Mouse (Mus musculus) urinary bladder, postnatal 36 days (tissue): ENCODE measurements around the gene Larp4b.
"Not testable (repeated sequence)": the region's sequence is repeated elsewhere in the genome, so short reads cannot be mapped to it uniquely, and the experiment has no call there.

Experiments
- DNase-seq, 2 experiments: peaks; one replicate each; pipeline ENCODE4 v3.0.0; 2022; ENCODE audit warnings: low spot score in 2 of 2, mixed read lengths in 1 of 2

Larp4b gene

DNA sequence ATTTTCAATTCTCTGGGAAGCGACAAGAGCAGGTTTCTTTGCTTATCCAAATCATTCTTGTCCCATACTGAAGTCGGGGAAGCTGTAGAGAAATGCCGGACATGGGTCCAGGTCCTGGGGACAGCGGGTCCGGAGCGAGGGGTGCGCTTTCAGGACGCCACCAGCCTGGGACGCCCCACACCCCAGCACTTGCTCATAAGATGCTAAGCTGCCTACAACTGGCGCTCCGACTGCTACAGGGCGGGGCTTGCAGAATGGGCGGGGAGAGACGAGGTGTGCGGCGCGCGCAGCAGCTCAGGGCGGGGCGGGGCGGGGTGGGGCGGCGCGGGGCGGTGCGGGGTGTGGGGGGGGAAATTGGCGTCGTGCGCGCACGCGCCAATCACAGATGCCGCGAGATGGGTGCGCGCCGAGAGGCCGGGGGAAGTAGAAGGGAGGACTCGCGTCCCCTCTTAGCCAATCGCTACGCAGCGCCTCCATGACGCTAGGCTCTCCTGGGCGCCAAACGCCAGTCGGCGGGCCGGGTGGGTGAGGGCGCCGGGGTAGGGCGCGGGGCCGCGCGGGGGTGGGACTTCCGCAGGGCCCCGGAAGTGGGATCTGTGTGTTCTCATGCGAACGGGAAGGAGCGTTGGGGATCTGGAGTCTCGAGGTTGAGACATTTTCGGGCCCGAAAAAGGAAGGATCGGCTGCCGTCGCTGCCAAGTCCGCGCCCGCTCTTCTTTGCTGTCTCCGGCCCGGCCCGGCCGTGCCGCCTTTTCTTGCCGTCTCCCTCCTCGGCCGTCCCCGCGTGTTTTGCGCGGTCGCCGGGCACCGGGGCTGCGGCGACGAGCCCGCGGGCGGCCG lies at the start of gene Larp4b:
TSS of gene Larp4b (plus strand) at position 566 of the 840 bp plus-strand sequence.
- DNase-seq: peak; percentile 89 to 97

DNA sequence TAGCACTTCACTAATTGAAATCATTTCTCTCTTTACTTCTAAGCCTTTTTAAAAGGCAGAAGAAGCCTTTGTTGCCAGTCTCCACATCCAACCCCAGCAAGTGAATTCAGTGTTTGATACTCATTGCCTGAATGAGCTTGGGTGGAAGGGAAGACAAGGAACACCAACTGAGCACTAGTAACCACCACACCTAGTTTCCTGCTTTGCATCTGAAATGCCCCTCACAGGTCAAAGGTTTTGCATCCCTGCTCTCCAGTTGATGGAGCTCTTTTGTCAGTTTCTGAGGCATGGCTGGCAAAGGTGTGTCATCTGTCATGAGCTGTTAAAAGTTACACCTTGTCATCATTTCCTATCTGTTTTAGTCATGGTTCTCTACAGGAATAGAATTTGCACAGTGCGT lies 49.0 kb upstream of the Larp4b start:
- no peak for DNase-seq

DNA sequence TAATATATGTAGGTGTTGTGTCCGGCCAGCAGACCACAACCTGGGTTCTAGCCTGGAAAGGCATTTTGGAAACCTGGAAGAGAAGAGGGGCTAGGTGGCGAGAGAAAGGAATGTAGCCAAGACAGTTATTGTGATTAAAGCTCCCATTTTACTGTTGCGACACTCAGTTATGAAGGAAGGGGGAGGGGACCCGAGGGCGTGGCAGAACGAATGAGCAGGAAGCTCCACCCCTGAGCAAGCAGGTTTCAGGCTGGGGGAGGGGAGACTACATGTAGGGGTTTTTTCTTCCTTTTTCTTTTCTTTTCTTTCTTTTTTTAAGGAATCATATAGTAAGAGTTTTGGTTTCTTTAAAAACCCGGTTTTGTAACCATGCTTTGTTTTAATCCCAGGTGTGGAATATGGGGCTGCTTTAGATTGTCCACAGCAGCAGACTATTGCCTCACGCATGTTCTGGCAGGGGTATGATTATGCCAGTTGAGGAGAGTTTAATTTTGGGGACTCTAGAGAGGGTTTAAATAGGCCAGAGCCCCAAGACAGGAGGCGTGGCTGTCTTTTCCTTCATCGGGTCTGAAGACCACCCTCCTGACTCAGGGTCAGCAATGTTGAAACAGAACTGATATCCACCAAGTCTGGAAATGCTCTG lies 41.5 kb upstream of the Larp4b start:
- not testable (repeated sequence) for DNase-seq

DNA sequence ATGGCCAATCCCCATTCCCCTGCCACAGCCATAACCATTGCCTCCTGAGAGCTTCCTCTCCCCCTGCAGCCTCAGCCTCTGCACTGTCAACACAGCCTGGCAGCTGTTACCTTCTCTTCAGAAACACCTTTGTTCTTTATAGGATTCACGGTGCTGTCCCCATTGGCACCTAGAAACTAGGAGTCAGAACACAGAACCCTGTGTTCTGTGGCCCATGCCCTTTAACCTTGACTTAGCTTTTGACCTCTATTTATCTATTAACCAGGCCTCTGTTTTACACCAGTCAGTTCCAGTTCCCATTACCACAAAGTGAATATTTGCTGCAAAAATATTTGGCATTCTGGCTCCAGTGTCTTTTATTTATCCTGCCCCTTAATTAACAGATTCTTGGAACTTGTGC lies 36.4 kb upstream of the Larp4b start:
- DNase-seq: no peak

DNA sequence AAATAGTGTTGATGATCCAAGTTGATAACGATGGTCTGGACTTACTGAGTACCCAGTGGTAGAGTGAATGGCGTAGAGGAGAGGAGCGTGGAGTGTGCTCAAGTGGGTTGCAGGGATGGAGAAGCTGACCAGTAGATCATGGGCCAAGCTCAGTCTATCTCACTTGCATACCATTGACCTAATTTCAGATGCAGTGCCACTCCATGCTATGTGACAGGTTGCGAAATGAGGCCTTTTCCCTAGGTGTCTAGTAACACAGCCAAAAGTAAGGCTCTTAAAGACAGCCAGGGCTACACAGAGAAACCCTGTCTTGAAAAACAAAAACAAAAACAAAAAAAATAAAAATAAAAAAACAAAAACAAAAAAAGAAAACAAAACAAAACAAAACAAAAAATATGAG lies 35.0 kb upstream of the Larp4b start:
- no peak for DNase-seq

DNA sequence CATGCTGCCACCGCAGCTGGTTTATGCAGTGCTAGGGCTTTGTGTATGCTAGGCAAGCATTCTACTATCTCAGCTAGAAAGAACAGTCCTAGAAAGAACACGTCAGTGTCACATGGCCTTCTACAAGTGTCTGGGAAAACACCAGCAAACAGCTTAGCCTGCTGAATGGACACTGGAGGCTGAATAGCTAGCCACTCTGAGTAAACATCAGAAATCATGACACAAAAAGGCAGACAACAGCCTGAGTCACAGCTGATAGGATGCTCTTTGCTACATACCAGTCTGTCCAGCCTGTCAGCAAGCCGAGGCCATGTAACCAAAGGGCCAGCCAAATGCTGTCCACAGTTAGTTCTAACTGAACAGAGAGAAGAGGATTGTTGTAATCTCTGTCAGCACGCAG lies 32.3 kb upstream of the Larp4b start:
- DNase-seq: no peak

DNA sequence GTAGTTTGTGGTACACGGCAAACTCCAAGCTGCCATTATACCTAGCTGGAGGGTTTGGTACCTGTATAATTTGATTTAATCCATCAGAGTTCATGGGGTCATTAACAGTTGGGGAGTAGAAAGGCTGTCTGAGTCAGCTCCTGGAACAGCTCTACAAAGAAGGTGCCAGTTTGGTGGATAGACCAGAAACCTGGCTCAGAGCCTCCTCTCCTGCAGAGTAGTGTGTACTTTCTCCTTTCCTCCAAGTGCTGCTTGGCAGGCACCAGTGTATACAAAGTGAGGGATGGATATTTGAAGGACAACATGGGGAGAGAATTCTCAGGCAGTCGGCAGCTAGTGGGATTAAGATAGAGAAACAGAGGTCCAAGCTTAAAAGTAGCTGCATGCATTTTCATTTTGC lies 29.5 kb upstream of the Larp4b start:
- DNase-seq: no peak

DNA sequence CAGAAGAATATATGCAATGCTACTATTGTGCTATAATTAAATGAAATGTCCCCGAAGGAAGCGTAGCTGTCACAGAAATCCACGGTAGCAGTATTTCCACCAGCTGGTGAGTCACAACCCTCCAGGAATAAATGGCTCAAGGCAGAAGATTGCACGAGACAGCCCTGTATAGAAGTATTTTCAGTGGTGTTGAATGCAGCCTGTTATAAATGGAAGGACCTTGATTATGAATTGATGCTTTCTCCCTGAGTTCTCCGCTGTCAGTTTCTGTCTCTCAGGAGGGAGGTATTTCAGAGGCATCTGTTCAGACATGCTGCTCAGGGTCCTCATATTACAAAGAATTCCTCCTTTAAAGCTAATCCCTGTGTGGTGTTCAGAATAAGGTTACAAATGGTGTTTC lies 27.6 kb upstream of the Larp4b start:
- DNase-seq: no peak

DNA sequence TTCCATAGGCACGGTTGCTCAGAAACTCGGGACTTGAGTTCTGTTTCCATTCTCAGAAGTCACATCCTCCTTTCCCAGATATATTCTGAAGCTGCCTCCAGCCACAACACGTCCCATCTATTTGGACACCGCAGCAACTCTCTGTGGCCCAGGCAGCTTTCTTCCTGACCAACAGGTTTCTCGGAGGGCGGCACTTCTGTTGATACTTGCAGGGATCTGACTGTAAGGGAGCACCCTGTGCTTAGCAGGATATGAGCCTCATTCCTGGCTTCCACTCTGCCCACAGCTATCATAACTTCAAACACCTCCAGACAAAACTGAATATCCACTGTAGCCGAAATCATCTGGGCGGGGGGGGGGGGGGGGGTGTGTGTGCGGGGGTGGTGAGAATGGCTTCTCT lies 22.7 kb upstream of the Larp4b start:
- peak; percentile 50 to 58 for DNase-seq

DNA sequence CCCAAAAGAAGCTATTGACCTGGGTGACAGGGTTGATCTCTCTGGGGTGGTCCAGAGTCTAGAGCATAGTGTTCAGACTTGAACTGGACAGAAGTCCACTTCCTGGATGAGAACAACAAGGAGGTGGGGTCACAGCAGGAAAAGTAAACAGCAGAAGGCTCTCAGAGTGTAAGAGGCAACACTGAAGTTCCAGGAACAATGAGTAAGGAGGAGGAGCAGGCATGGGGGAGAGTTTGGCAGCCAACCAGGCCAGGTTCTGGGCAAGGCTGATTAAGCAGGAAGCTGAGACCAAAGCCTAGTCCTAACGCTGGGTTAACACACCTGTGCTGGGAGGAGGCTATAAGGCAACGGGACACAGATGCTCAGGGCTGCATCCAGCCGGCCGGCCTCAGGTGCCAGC lies 19.9 kb upstream of the Larp4b start:
- DNase-seq: peak in 1 of 2 experiments; percentile 7

DNA sequence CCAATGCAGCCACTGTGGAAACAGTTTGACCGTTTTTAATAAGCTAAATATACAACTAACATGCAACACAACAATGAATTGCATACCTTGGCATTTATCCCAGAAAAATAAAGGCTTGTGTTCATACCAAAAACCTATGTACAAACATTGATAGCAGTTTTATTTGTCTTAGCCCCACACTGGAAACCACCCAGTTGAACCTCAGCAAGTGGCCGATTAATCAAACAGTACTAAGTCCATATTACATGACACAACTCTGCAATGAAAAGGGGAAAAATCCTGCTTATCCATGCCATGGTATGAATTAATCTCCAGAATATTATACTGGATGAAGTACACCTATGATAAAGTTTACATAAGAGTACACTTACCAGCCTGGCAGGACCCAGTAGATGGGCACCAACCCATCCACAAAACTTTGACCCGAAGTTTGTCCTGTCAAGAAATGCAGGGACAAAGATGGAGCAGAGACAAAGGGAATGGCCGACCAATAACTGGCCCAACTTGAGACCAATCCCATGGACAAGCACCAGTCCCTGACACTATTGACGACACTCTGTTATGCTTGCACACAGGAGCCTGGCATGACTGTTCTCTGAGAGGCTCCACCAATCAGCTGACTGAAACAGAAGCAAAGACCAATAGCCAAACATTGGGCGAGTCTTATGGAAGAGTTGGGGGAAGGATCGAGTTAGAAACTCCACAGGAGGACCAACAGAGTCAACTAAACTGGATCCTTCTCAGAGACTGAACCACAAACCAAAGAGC lies 17.7 kb upstream of the Larp4b start:
- DNase-seq: no peak

DNA sequence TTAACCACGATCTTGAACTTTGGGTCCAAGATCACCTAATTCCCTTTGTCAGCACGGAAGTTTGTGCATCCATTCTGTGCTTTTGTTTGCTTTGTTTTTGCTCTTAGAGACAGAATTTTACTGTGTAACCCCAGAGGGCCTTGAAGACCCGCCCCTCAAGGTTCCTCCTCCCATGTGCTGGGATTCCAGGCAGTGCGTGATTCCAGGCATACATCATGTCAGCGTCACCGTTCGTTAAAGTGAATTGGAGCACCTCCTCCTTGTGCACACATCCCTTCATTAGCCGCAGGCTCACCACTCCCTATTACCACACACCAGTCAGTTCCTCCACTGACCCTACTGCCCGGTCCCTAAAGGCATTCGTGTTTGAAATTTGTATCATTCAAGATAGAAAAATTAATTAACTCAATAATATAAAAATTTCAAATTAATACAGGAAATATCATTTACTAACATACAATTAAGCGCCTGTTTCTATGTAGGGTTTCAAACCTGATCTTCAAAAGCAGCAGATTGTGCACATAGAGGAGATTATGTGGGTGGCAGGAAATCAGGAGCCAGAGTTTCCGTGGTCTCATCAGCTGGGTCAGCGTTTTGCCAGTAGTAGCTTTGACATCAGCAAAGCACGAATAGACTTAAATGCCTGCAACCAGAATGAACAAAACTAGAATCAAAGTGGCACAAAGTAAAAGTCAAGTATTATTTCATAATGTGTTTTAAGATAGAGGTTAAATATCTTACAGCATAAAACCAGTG lies 11.4 kb upstream of the Larp4b start:
- DNase-seq: no peak

DNA sequence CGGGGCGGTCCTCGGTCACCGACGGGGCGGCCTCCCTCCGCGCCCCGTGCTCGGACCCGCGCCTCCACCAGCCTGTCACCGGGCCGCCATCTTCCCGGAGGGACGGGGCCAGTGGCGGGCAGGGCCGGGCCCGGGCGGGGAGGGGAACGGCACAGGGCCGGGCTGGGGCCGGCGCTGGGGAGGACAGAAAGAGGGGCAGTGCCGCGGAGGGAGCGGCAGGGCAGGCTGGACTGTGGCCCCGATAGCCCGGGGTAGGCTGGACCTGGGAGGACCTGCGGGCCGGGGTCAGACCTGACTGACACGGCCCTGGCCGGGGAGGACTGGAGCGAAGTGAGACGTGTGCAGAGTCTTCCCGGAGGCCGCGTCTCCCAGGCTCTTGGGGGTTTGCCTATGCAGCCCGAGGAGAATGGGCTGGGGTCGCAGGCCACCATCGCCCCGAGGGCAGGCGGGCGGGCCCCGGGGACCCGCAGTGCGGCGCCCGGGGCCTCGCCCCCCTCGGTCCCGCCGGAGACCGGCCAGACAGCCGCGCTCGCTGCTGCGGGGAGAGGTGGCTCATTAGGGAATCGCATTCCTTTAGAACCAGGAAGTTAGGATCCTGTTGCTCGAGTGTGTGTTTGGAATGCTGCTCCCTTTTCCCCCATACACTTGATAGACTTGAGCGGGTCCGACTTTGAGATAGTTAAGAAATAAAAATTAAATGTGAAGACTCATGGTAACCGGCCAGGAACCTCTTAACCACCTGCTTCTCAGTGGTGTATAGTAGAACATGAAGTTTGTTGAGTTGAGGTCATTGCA lies 702 bp downstream of the Larp4b start:
- peak in 1 of 2 experiments; percentile 28 for DNase-seq

DNA sequence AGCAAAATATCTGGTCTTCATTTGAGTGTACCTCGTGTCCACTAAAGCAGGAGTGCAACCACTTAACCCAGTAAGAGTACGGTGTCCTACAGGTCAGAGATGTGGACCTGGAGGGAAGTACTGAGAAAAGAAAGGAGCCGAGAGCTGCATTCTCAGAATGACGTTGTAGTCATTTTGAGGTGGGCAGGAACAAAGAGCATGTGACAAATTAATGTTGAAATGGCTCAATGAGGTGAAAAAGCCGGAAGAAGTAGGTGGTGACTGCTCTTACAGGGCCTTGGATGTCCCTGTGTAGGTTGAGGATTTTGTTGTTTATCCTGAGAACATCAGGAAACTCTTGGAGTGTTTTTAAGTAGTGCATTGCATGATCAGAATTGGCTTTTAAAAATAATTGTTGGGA lies 5.6 kb downstream of the Larp4b start:
- DNase-seq: no peak

DNA sequence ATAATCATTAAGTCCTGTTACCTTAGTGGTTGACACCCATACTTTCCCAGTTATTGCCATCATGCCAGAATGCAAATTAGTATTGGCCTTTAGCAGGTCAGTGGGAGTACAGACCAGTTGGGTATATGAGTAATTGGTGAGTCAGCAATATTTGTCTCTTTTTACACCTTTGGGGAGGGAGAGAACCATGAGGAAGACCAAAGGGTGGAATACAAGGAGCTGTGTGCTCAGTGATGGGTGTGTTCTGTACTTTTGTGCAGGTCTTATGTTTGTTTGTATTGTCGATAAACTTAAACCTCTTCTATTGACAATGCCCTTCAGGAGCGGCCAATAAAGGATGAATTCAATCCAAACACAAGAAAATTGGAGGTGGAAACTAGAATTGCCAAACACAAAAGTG lies 6.8 kb downstream of the Larp4b start:
- no peak for DNase-seq

DNA sequence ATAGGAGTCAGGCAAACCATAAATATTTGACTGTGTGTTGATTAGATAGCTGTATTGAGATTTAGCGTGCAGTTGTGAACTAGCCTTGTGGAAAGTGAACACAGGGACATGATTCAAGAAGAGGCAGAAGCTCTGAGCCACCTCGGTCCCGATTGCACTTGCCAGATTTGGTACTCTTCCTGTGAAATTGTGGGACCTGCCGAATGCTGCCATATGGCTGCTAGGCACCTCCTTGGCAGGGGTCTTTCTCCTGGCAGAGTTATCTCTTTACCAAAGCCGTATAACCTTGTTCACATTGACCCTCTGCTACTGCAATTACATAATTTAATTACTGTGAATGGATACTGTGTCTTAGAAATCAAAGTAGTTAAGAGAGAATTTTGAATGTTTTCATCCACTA lies 12.6 kb downstream of the Larp4b start:
- no peak for DNase-seq

DNA sequence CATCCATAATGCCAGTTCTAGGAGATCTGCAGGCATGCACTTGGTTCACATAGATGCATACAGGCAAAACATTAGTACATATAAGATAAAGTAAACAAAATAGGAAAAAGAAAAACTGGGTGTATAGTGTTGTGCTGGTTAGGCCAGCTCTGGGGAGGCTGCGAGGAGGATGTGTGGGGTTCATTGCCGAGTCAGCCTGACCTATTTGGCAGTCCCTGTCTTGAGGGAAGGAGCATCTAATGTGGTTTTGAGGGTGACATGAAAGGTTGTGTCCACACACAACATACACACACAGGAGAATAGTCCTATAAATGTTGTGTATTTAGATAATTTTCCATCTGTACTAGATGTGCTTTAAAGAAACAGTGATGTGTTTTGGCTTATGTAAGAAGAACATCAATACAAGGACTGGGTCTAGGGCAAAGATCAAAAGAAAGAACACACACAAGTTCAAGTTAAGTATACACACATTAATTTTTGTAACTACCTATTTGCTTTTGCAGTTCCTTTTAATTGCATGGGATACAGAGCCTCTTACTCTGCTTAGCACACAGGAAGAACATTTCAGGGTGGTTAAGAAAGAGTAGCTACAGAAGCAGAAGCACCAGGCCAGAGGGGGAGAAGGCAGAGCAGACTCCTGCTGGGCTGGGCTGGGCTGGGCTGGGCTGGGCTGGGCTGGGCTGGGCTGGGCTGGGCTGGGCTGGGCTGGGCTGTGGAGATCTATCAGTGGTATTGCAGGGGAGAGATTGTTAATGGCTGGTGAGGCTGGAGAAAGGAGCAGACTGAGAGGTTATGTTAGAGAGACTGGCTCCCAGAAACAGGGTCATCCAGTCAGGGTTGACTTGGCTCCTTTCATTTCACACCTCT lies 13.5 kb downstream of the Larp4b start:
- DNase-seq: no peak

DNA sequence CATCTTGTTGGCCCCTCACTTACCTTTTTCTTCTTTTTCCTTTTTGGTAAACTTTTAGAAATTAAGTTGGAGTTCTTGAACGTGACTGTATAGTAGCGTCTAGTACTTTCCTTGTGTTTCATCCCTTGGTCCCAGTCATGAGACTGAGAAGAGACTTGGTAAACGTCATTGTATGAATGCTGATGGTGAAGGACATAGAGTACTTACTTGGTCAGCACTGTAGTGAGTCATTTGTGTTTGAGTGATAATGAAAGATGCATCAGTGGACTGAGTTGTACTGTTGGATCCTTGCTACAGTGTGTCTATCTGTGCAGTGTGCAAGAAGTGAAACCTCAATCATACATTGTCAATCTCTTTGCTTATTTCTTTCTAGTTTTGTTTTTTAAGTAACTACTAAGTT lies 20.1 kb downstream of the Larp4b start:
- no peak for DNase-seq

DNA sequence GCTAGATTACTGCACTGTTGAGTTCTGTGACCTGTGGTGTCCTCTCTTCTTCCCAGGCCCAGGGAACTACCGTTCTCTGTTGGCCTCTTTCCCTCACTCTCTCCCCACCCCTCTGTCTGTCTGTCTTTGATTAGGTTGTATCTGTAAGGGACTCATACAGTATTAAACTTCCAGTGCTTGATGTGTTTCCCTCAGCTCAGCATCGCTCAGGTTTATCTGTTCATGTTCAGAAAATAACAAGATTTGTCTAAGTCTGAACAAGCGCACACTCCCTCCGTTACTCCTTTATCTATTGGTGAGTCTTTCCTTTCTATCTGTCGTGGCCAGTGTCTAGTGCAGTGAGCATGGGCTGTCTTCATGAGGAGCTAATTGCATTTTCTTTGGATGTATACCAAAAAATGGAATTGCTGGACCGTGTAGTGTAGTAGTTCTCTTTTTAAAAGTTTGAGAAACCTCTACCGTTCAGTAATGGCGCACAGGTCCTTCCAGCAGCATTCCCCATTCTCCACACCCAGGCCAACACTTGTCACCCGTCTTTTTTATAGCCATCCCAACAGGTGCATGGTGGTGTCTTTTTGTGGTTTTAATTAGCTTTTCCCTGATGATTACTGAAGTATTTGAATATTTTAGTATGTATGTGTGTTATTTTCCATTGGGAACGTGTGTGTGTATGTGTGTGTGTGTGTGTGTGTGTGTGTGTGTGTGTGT lies 27.3 kb downstream of the Larp4b start:
- DNase-seq: no peak
